Mouse (Mus musculus) liver, embryonic 11.5 days (tissue): ENCODE data around the gene Ap5s1. TPM values are rescaled to one million over a fixed set of nuclear protein-coding genes. Genes with fewer than 3 reads are reported as not detected.
"Not testable (repeated sequence)": the region's sequence is repeated elsewhere in the genome, so short reads cannot be mapped to it uniquely, and the experiment has no call there.

ENCODE experiments used
- ATAC-seq: fragments of 200-750 bp; cut with Nextera tagmentation; replicated peaks from 2 replicates; pipeline ENCODE4 v1.8.0; 2017; ENCODE audit warnings: moderate number of reproducible peaks, mild to moderate bottlenecking, moderate TSS enrichment, moderate library complexity; ENCODE audit not compliant: low FRiP score
- DNase-seq: peaks from one replicate; pipeline ENCODE4 v3.0.0-alpha.2; 2017; ENCODE audit warnings: low spot score
- H3K27ac ChIP-seq: fragments of 300-500 bp; sonication (generic); 2 replicates; pipeline ENCODE4 v1.5.1; 2014; ENCODE audit warnings: mild to moderate bottlenecking, low read depth, low read length, control low read depth
- H3K27me3 ChIP-seq: fragments of 300-500 bp; sonication (generic); replicated peaks from 2 replicates; pipeline ENCODE4 v1.6.1; 2014; ENCODE audit warnings: low read length, mixed read lengths; ENCODE audit not compliant: control insufficient read depth, insufficient read depth
- H3K36me3 ChIP-seq: fragments of 300-500 bp; sonication (generic); 2 replicates; pipeline ENCODE4 v1.6.1; 2014; ENCODE audit warnings: mild to moderate bottlenecking, low read length, moderate library complexity, mixed read lengths; ENCODE audit not compliant: control insufficient read depth, insufficient read depth
- H3K4me1 ChIP-seq: fragments of 300-500 bp; sonication (generic); replicated peaks from 2 replicates; pipeline ENCODE4 v1.6.1; 2014; ENCODE audit warnings: low read length, mixed read lengths; ENCODE audit not compliant: control insufficient read depth, insufficient read depth
- H3K4me2 ChIP-seq: fragments of 300-500 bp; sonication (generic); 2 replicates; pipeline ENCODE4 v1.6.1; 2014; ENCODE audit warnings: mild to moderate bottlenecking, control low read depth, moderate library complexity
- H3K4me3 ChIP-seq: fragments of 300-500 bp; sonication (generic); 2 replicates; pipeline ENCODE4 v1.5.1; 2014; ENCODE audit warnings: low read depth, low read length, control low read depth
- H3K9ac ChIP-seq: fragments of 300-500 bp; sonication (generic); 2 replicates; pipeline ENCODE4 v1.6.1; 2014; ENCODE audit warnings: low read depth, low read length, control low read depth
- H3K9me3 ChIP-seq: fragments of 300-500 bp; sonication (generic); 2 replicates; pipeline ENCODE4 v1.6.1; 2016; ENCODE audit warnings: low read length, inconsistent platforms, mixed read lengths; ENCODE audit not compliant: control insufficient read depth
- WGBS: fragments of 180-500 bp; shearing (Covaris S2); extraction: QIAGEN DNeasy Blood & Tissue Kit; methylation state at CpG from one replicate; pipeline ENCODE4 v1.1.7; 2014; 5-methylcytosine and 5-hydroxymethylcytosine counted together
- polyA plus RNA-seq: library from polyadenylated mRNA; unstranded; fragments of >200 nt; fragmentation: Nextera tagmentation; extraction: Ambion mirVana; gene quantifications from 2 replicates; pipeline ENCODE4 v1.2.1, GENCODE M21; 2014

Ap5s1 gene
- polyA plus RNA-seq, 1 experiment from 2014 or later = 18.1 TPM

GRCm38 (mm10) chr2:131221853-131222515, 15.1 kb downstream of the Ap5s1 start:
- H3K4me1 ChIP-seq = peaks cover 27% of the 10 kb centered on the region

GRCm38 (mm10) chr2:131222562-131222961, 15.7 kb downstream of the Ap5s1 start:
- H3K4me2 ChIP-seq = peak overlapping the region; percentile 50
- ATAC-seq (0 out of 2 replicates have a peak, but pooled peaks have one; percentile 37), DNase-seq (no peak)
- peaks cover 30% of the 10 kb centered on the region for H3K4me1 ChIP-seq
- WGBS = 28% methylated on average over 5 of the region's 5 CpGs
- no peaks in the 10 kb centered on the region for H3K27me3 ChIP-seq
- H3K36me3 ChIP-seq = no peaks in the 10 kb centered on the region
- no peaks in the 10 kb centered on the region for H3K9me3 ChIP-seq
- H3K27ac ChIP-seq = peak overlapping the region; percentile 84
- H3K9ac ChIP-seq = peak overlapping the region; percentile 17
- no peak overlapping the region for H3K4me3 ChIP-seq

More at GRCm38 (mm10) chr2:131221853-131222515, 15.1 kb downstream of the Ap5s1 start:
- ATAC-seq (no peak), DNase-seq (no peak)
- Histone ChIP-seq H3K4me3 (no peak overlapping the region), H3K36me3 (no peaks in the 10 kb centered on the region), H3K4me2 (peak overlapping the region; percentile 50; the same call in 1 of the 2 replicates), H3K27ac (no peak overlapping the region; the same call in 1 of the 2 replicates), H3K27me3 (no peaks in the 10 kb centered on the region), H3K9ac (peak overlapping the region; percentile 17; the same call in 1 of the 2 replicates), H3K9me3 (no peaks in the 10 kb centered on the region)
- whole genome bisulfite sequencing = 53% methylated on average over 3 of the region's 3 CpGs

- peaks cover 30% of the 10 kb centered on the region for H3K4me1 ChIP-seq
- peak overlapping the region; percentile 23 for H3K4me2 ChIP-seq
- H3K4me3 ChIP-seq = no peak overlapping the region
- H3K27me3 ChIP-seq = no peaks in the 10 kb centered on the region
- ATAC-seq (peak; percentile 99), DNase-seq (peak; percentile 57)
- H3K36me3 ChIP-seq = no peaks in the 10 kb centered on the region
- 48% methylated on average over 1 of the region's 1 CpGs for WGBS
- peak overlapping the region; percentile 84 for H3K27ac ChIP-seq
- peak overlapping the region; percentile 31; the same call in 1 of the 2 replicates for H3K9ac ChIP-seq
- no peaks in the 10 kb centered on the region for H3K9me3 ChIP-seq
Observed at GRCm38 (mm10) chr2:131223569-131223968, 16.7 kb downstream of the Ap5s1 start.

GRCm38 (mm10) chr2:131225178-131225577, 18.3 kb downstream of the Ap5s1 start:
- peaks cover 30% of the 10 kb centered on the region for H3K4me1 ChIP-seq
- H3K27ac ChIP-seq = 0 out of 2 replicates have a peak overlapping the region, but pooled peaks have one; percentile 1
- no peak overlapping the region for H3K4me2 ChIP-seq
- WGBS = 92% methylated on average over 6 of the region's 6 CpGs
- H3K36me3 ChIP-seq = no peaks in the 10 kb centered on the region
- H3K9ac ChIP-seq = no peak overlapping the region
- no peak for ATAC-seq
- no peak overlapping the region for H3K4me3 ChIP-seq
- DNase-seq = no peak
- no peaks in the 10 kb centered on the region for H3K27me3 ChIP-seq
- H3K9me3 ChIP-seq = no peaks in the 10 kb centered on the region

- 70% methylated on average over 2 of the region's 2 CpGs for WGBS
- not testable (repeated sequence) for ATAC-seq, H3K27ac ChIP-seq
Observed at GRCm38 (mm10) chr2:131226669-131227068, 19.8 kb downstream of the Ap5s1 start.

GRCm38 (mm10) chr2:131227243-131227642, 20.4 kb downstream of the Ap5s1 start:
- Histone ChIP-seq H3K9me3 (no peaks in the 10 kb centered on the region), H3K36me3 (no peaks in the 10 kb centered on the region), H3K27ac (no peak overlapping the region), H3K4me2 (no peak overlapping the region), H3K4me1 (peaks cover 23% of the 10 kb centered on the region), H3K27me3 (no peaks in the 10 kb centered on the region), H3K9ac (no peak overlapping the region), H3K4me3 (no peak overlapping the region)
- 66% methylated on average over 3 of the region's 3 CpGs for WGBS
- DNase-seq = no peak
- no peak for ATAC-seq

More at GRCm38 (mm10) chr2:131226669-131227068, 19.8 kb downstream of the Ap5s1 start:
- H3K4me3 ChIP-seq, H3K4me2 ChIP-seq, H3K9me3 ChIP-seq, H3K27me3 ChIP-seq, DNase-seq, H3K36me3 ChIP-seq, H3K9ac ChIP-seq: not testable (repeated sequence)
- peaks cover 28% of the 10 kb centered on the region for H3K4me1 ChIP-seq

- Histone ChIP-seq H3K27me3 (no peaks in the 10 kb centered on the region), H3K9me3 (no peaks in the 10 kb centered on the region), H3K4me1 (peaks cover 32% of the 10 kb centered on the region), H3K9ac (no peak overlapping the region), H3K4me2 (peak overlapping the region; percentile 96; the same call in 1 of the 2 replicates), H3K4me3 (no peak overlapping the region), H3K36me3 (no peaks in the 10 kb centered on the region; the same call in 1 of the 2 replicates), H3K27ac (no peak overlapping the region)
- WGBS = 81% methylated on average over 2 of the region's 2 CpGs
- peak; percentile 53 for ATAC-seq
- no peak for DNase-seq
Observed at GRCm38 (mm10) chr2:131232558-131232957, 25.7 kb downstream of the Ap5s1 start.

GRCm38 (mm10) chr2:131233307-131234126, 26.6 kb downstream of the Ap5s1 start, which contains the start of gene Mavs:
Mavs (plus strand) TSS chr2:131234063.
- ATAC-seq (peak; percentile 99), DNase-seq (peak; percentile 93)
- Histone ChIP-seq H3K27ac (peak within 1 kb of the TSS; percentile 81), H3K4me3 (peak within 1 kb of the TSS; percentile 81), H3K4me1 (peaks cover 32% of the 10 kb centered on the region), H3K9ac (peak within 1 kb of the TSS; percentile 88), H3K4me2 (peak within 1 kb of the TSS; percentile 96), H3K36me3 (peaks cover under 1% of the 10 kb centered on the region; the same call in 1 of the 2 replicates), H3K9me3 (no peaks in the 10 kb centered on the region), H3K27me3 (no peaks in the 10 kb centered on the region)
- WGBS = 14% methylated on average over 29 of the region's 29 CpGs
